Mouse (Mus musculus): ENCODE data around the gene 3110040M04Rik.
A peak's percentile ranks its signal among the peaks of the same experiment; 100 is the strongest.
"Not testable (repeated sequence)": the region's sequence is repeated elsewhere in the genome, so short reads cannot be mapped to it uniquely, and the experiment has no call there.

3110040M04Rik gene

GRCm38 (mm10) chr1:151203818-151204217 lies at the start of gene 3110040M04Rik:
3110040M04Rik (plus strand) TSS chr1:151204121.
- DNase-seq = not testable (repeated sequence)

GRCm38 (mm10) chr1:151154131-151154530 lies 49.8 kb upstream of the 3110040M04Rik start:
- peak in 1 of 2 experiments; percentile 34 for DNase-seq

GRCm38 (mm10) chr1:151156129-151156528 lies 47.8 kb upstream of the 3110040M04Rik start:
- no peak for DNase-seq

- no peak for DNase-seq
Measured at GRCm38 (mm10) chr1:151156777-151157632, 46.9 kb upstream of the 3110040M04Rik start.

GRCm38 (mm10) chr1:151157963-151158856 lies 45.7 kb upstream of the 3110040M04Rik start:
- peak; percentile 89 to 92 for DNase-seq

GRCm38 (mm10) chr1:151158857-151159510 lies 44.9 kb upstream of the 3110040M04Rik start:
- no peak for DNase-seq

DNA sequence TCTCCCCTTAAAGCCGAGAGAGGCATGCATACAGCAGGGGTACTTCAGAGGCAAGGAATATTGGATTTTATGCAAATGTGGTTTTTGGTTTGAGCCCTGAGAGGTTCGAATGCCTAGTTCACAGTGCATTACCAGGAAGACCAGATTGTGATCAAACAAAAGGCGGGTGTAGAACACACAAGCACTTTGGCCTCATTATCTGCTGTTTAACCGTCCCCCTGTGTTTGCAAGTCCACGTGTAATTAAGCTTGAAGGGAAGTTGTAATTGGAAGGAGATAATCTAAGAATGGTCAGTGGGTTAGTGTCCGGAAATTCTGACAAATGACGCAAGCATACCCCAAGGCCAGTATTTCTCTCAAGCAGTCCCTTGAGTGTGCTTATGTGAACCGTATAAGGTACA lies 37.9 kb upstream of the 3110040M04Rik start:
- DNase-seq = no peak

- DNase-seq = no peak
Measured at GRCm38 (mm10) chr1:151167297-151168047, 36.4 kb upstream of the 3110040M04Rik start.

DNA sequence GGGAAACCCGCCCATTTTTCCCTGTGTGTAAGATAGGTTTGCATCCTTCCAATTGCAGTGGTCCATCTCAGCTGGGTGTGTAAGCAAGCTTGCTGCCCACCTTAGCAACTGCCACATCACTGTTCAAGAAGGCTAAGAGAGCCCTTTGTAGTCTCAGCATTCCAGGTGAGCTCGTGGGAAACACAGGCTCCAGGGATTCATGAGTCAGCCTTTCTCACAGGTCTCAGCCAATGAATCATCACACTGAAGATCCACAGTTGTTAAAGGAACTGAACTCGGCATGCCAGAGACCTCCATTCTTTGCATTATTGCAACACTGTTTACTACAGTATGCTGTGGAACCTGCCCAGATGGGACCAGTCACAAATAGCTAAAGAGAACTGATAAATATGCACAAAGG lies 35.3 kb upstream of the 3110040M04Rik start:
- no peak for DNase-seq

DNA sequence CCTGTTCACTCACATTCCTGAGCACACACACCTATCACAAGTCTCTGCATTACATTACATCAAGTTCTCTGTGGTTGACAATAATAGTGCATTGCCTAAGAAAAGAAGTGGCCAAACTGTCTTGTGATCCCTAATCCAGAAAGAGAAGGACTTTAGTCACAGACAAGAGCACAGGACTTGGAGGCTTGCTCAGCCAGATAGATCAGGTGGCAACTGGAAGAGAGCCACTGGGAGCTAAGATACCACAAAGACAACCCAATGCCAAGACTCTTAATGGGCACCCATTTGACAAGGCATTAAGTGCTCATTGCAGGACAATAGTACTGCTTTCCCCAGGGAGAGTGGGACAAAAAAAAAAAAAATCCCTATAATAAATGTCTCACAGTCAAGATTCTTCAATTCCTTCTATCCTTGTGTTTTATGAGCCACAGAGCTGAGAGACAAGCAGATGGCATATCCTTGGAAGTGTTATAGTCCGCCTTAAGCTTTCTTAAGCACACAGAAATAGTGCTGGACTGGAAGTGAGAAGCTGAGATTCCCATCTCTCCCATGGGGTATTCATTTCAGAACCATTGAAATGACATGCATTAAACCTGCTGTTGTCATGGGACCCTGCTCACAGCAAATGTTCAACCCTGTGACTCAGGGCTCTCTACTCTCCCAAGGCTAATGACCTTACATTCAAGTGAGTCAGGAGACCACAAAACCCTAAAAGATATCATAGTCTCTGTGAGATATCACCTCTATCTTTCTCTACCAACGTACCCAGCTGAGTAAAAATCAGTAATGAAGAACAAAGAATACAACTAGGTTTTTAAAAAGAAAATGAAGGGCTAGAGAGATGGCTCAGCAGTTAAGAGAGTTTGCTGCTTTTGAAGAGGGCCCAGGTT lies 32.1 kb upstream of the 3110040M04Rik start:
- no peak for DNase-seq

GRCm38 (mm10) chr1:151177030-151177936 lies 26.6 kb upstream of the 3110040M04Rik start:
- peak; percentile 66 to 81 for DNase-seq

DNA sequence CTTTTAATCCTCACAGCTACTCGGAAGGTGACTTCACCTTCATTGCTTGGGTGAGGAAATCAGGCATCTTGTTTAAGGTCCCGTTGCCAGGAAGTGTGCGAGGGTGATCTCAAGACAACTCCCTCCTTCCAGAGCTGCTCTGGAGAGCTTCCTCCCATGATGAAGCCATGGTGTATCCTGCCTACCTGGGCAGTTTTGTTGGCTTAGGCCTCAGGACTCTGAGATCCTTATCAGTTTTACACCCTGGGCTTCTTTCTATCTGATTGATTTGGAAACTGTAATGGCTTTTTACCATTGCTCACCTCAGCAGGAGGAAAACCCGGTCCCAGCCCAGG lies 26.0 kb upstream of the 3110040M04Rik start:
- no peak for DNase-seq

GRCm38 (mm10) chr1:151178505-151179083 lies 25.3 kb upstream of the 3110040M04Rik start:
- no peak for DNase-seq

- DNase-seq = no peak
Measured at GRCm38 (mm10) chr1:151180167-151180566, 23.8 kb upstream of the 3110040M04Rik start.

DNA sequence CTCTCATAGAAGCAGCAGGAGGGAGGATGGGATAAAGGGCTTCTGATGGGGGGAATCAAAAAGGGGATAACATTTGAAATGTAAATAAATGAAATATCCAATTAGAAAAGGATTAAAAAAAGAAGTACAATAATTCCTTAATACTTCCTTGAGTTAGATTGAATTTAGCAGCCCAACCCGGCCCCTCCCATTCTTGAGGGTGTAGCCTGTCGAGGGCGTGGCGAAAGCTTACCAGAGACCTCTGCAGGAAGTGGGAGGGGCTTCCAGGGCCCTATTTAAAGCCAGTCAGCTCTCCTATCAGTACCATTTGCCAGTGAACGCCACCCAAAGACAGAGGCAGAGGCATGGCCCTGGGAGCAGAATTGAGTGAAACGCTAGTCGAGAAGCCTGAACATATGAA lies 21.7 kb upstream of the 3110040M04Rik start, which contains the start of gene Gm47985:
TSS of gene Gm47985 (plus strand) at position 272 of the 400 bp plus-strand sequence.
- not testable (repeated sequence) for DNase-seq

DNA sequence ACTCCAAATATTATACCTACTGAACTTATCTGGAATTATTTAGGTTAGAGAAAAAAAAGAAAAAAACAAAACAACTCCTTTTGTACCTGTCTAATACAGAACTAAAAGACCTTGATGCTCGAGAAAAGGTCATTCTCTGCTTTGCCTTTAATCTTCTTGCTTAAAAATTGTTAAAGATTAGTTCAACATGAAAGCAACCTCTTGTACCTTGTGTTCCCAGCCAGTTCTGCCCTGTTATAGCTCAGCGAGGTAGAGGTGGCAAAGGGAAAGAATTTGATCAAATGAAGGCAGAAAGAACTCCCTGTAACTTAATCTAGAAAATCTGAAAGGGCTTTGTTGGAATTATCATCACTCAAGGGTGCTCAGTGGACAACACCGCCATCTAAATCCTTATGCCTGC lies 17.7 kb upstream of the 3110040M04Rik start:
- peak in 1 of 2 experiments; percentile 57 for DNase-seq

DNA sequence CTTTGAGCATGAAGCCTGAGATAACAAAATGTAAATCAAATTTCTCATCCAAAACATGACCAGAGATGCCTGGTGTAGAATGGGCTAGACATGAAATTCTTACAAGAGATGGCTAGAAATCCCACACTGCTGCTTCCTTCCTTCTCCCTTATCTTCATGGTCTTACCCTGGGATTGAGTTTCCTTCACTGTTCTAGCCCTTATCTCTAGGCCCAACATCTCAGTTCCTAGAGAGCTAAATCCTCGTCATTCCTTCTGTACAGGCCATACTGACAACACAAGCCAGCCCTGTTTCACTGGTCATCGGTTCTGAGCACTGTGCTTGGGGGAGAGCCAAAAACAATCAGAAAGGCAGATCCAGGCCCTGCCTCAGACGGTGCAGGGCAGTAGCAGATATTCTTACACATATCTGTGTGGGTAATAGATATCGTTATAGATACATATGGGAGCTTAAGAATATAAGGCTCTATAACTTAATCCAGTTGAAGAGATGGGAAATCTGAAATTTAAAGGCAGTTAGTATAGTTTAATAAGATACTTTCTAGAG lies 17.0 kb upstream of the 3110040M04Rik start:
- DNase-seq = not testable (repeated sequence)

DNA sequence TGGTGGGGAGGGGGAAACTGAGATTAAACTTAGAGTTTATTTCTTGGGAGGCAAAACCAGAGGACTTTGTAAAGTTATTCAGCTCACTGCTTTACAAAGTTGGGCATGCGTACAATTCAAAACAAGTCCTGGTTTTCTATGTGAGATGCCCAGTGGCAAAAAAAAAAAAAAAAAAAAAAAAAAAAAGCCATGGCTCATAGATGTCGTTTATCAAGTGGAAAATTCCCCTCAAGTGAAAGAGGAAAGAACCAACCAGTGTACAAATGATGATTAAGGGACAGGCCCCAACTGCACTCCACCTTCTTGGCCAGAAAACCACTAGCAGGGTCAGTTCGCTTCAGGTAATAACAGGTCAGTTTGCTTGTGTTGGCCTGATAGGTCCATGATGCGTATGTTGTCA lies 15.5 kb upstream of the 3110040M04Rik start:
- DNase-seq = no peak

DNA sequence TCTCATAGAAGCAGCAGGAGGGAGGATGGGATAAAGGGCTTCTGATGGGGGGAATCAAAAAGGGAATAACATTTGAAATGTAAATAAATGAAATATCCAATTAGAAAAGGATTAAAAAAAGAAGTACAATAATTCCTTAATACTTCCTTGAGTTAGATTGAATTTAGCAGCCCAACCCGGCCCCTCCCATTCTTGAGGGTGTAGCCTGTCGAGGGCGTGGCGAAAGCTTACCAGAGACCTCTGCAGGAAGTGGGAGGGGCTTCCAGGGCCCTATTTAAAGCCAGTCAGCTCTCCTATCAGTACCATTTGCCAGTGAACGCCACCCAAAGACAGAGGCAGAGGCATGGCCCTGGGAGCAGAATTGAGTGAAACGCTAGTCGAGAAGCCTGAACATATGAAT lies 11.8 kb upstream of the 3110040M04Rik start, which contains the start of gene Gm8947:
TSS of gene Gm8947 (plus strand) at position 302 of the 400 bp plus-strand sequence.
- not testable (repeated sequence) for DNase-seq

Data from kidney, adult 8-10 months (tissue).